Mouse (Mus musculus) urinary bladder, adult 18-20 months (tissue): ENCODE measurements around the gene Dohh.
A peak's percentile ranks its signal among the peaks of the same experiment; 100 is the strongest.

Experiments used
- DNase-seq, 2 experiments: peaks; one replicate each; pipeline ENCODE4 v3.0.0; 2022; ENCODE audit warnings: low spot score in 2 of 2, mixed read lengths in 2 of 2

Gene Dohh

GRCm38 (mm10) chr10:81404082-81404481, 19.9 kb downstream of the Dohh start:
- DNase-seq = no peak

- no peak for DNase-seq
Observed at GRCm38 (mm10) chr10:81404720-81405119, 20.5 kb downstream of the Dohh start.

GRCm38 (mm10) chr10:81405588-81406201, 21.5 kb downstream of the Dohh start:
- DNase-seq = no peak

GRCm38 (mm10) chr10:81406504-81407440, 22.5 kb downstream of the Dohh start:
- DNase-seq = no peak

GRCm38 (mm10) chr10:81407539-81408423, 23.6 kb downstream of the Dohh start:
- peak in 1 of 2 experiments; percentile 74 for DNase-seq

GRCm38 (mm10) chr10:81408424-81408729, 24.1 kb downstream of the Dohh start:
- DNase-seq = no peak

- DNase-seq = peak in 1 of 2 experiments; percentile 52
Observed at GRCm38 (mm10) chr10:81408871-81409291, 24.7 kb downstream of the Dohh start.

- no peak for DNase-seq
Observed at GRCm38 (mm10) chr10:81409330-81409729, 25.1 kb downstream of the Dohh start.

GRCm38 (mm10) chr10:81410350-81410749, 26.1 kb downstream of the Dohh start:
- no peak for DNase-seq

GRCm38 (mm10) chr10:81410981-81411380, 26.8 kb downstream of the Dohh start:
- DNase-seq = no peak

GRCm38 (mm10) chr10:81411471-81412400, 27.5 kb downstream of the Dohh start:
- DNase-seq = peak in 1 of 2 experiments; percentile 59

- DNase-seq = no peak
Observed at GRCm38 (mm10) chr10:81412586-81413309, 28.5 kb downstream of the Dohh start.

- DNase-seq = peak; percentile 65 to 81
Observed at GRCm38 (mm10) chr10:81413310-81414261, 29.4 kb downstream of the Dohh start.

GRCm38 (mm10) chr10:81414682-81415081, 30.5 kb downstream of the Dohh start:
- no peak for DNase-seq

GRCm38 (mm10) chr10:81415146-81415545, 30.9 kb downstream of the Dohh start:
- DNase-seq = no peak

GRCm38 (mm10) chr10:81415549-81416310, 31.5 kb downstream of the Dohh start:
- DNase-seq = no peak

- DNase-seq = peak; percentile 66 to 70
Observed at GRCm38 (mm10) chr10:81416581-81417226, 32.5 kb downstream of the Dohh start.
